ENCODE assay signal across 16 mouse cellular contexts in the genomic region with DNA sequence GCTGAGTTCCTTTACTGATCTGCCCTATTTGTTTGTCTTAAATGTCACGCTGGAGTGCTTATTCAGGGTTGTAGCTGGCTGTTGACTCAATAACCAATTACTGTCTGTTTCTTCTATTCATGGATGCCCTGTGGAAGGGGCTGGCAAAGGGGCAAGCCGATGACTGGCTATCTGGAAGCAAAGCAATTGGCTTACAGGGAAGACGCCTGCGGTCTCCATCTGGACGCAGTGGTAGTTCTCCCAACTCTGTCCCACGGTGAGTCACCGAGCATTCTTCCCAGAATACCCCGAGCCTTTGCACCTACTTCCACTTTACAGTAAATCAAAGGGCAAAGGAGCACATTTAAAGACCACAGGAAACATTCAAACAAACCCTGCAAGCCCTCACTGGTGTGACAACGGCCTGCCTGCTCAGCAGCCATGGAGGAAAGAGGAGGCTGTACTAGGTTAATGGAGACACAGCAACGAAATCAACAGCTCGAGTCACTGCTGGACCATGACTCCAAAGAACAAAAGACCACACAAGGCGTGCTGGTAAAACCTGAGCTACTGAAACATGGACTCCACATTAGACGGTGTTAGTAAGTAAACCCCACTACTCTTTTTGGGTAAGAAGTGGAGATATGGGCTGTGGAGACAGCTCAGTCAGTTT. TPM values are rescaled to one million over a fixed set of nuclear protein-coding genes. Genes with fewer than 3 reads are reported as not detected.
A peak's percentile ranks its signal among the peaks of the same experiment; 100 is the strongest.
DNase-seq lines count a peak whose midpoint lies in the region; ATAC-seq and TF ChIP-seq lines count a peak whose summit lies in the region.
"Had no signal": no experiment of that assay in that cellular context is flagged by ENCODE, and none has a peak within 500 bp of the region (broad histone marks: within the 10 kb centered on the region; RNA-seq: fewer than 3 reads in every experiment).

No protein-coding gene starts in this region.

- intact Hi-C loops in gastrocnemius, postnatal 14 days (cut with DNase I; ENCODE audit: low total_unique reads), result no loop called here

- no peak for TF ChIP-seq POLR2A in cerebellum, adult 2 months (IDR thresholded peaks at IDR 0.05; ENCODE audit: borderline replicate concordance, insufficient read depth, low read length)

- no peak for TF ChIP-seq CTCF in kidney, postnatal 0 days (IDR thresholded peaks at IDR 0.05; ENCODE audit: low read depth)
- TF ChIP-seq CTCF in cerebellum, adult 2 months (IDR thresholded peaks at IDR 0.05; ENCODE audit: borderline replicate concordance, insufficient read depth, low read depth, low read length), result no peak

- no peak overlapping the region for H3K4me2 ChIP-seq in kidney, postnatal 0 days (ENCODE audit: low read length)
- H3K4me2 ChIP-seq in midbrain, embryonic 11.5 days, result no peak overlapping the region
- H3K4me2 ChIP-seq: forebrain, embryonic 13.5 days; heart, embryonic 15.5 days; liver, embryonic 15.5 days had no signal

- 0 out of 2 replicates have a peak, but pooled peaks have one; percentile 22 for ATAC-seq in kidney, postnatal 0 days (replicated peaks; ENCODE audit: low FRiP score, low read depth)
- 0 out of 2 replicates have a peak, but pooled peaks have one; percentile 13 for ATAC-seq in megakaryocyte progenitor cell, adult 5-6 weeks (replicated peaks; ENCODE audit: poor library complexity)
- ATAC-seq in midbrain, embryonic 11.5 days (ENCODE audit: low FRiP score), result no peak
- ATAC-seq: forebrain, embryonic 13.5 days; inflammation-experienced regulatory T-cells, adult 6 months had no signal

- WGBS in kidney, postnatal 0 days, result 44% methylated on average over 13 of the region's 13 CpGs
- 17% methylated on average over 13 of the region's 13 CpGs for whole genome bisulfite sequencing in cerebellum, adult 2 months
- WGBS in midbrain, embryonic 11.5 days, result 91% methylated on average over 13 of the region's 13 CpGs

- no peak for DNase-seq in kidney, postnatal 0 days (ENCODE audit: low spot score)
- no peak for DNase-seq in kidney, adult 11 months
- peak; percentile 88 for DNase-seq in Muller cell, postnatal 12 days (ENCODE audit: inconsistent ontology term)
- peak; percentile 89 to 96 for DNase-seq in cerebellum, adult 2 months
- no peak for DNase-seq in gastrocnemius, postnatal 14 days
- no peak for DNase-seq in midbrain, embryonic 11.5 days (ENCODE audit: low spot score, missing footprints)
- DNase-seq: gastrocnemius, postnatal 36 days; thymus, adult 2 months had no signal

- no peaks in the 10 kb centered on the region for H3K36me3 ChIP-seq in kidney, postnatal 0 days (ENCODE audit: insufficient read depth, low read length)
- H3K36me3 ChIP-seq in midbrain, embryonic 11.5 days (ENCODE audit: control insufficient read depth, insufficient read depth, low read length), result no peaks in the 10 kb centered on the region; the same call in 1 of the 2 replicates
- H3K36me3 ChIP-seq: heart, embryonic 15.5 days; liver, embryonic 15.5 days had no signal

- no peaks in the 10 kb centered on the region for H3K9me3 ChIP-seq in kidney, postnatal 0 days (replicated peaks; ENCODE audit: low read length)
- H3K9me3 ChIP-seq in midbrain, embryonic 11.5 days (ENCODE audit: control insufficient read depth, low read length), result no peaks in the 10 kb centered on the region
- H3K9me3 ChIP-seq: forebrain, embryonic 13.5 days; heart, embryonic 15.5 days; liver, embryonic 15.5 days; midbrain, embryonic 10.5 days had no signal

- no peak overlapping the region for H3K4me3 ChIP-seq in kidney, postnatal 0 days (replicated peaks; ENCODE audit: low read depth, low read length)
- H3K4me3 ChIP-seq in cerebellum, adult 2 months (replicated peaks; ENCODE audit: insufficient read depth, low read depth, low read length), result peak overlapping the region; percentile 19
- H3K4me3 ChIP-seq in midbrain, embryonic 11.5 days (ENCODE audit: low read depth, low read length), result no peak overlapping the region
- H3K4me3 ChIP-seq: forebrain, embryonic 13.5 days; heart, embryonic 15.5 days; left cerebral cortex, adult 2 months; liver, embryonic 15.5 days; midbrain, embryonic 10.5 days had no signal

- peak overlapping the region; percentile 69 for H3K27ac ChIP-seq in kidney, postnatal 0 days
- peak overlapping the region; percentile 88 for H3K27ac ChIP-seq in cerebellum, adult 2 months (ENCODE audit: insufficient read depth, low read length)
- H3K27ac ChIP-seq in midbrain, embryonic 11.5 days (ENCODE audit: low read depth, low read length), result no peak overlapping the region
- H3K27ac ChIP-seq: forebrain, embryonic 13.5 days; heart, embryonic 15.5 days; left cerebral cortex, adult 2 months; liver, embryonic 15.5 days; midbrain, embryonic 10.5 days had no signal

- no peak overlapping the region for H3K9ac ChIP-seq in kidney, postnatal 0 days (ENCODE audit: low read depth, low read length)
- H3K9ac ChIP-seq in midbrain, embryonic 11.5 days (ENCODE audit: low read length), result no peak overlapping the region
- H3K9ac ChIP-seq: forebrain, embryonic 13.5 days; heart, embryonic 15.5 days; liver, embryonic 15.5 days had no signal

- peaks cover 32% of the 10 kb centered on the region for H3K4me1 ChIP-seq in kidney, postnatal 0 days (replicated peaks; ENCODE audit: insufficient read depth, low read length)
- peaks cover 37% of the 10 kb centered on the region for H3K4me1 ChIP-seq in cerebellum, adult 2 months (ENCODE audit: control insufficient read depth, insufficient read depth, low read length)
- H3K4me1 ChIP-seq in midbrain, embryonic 11.5 days (ENCODE audit: control insufficient read depth, insufficient read depth, low read length), result peaks cover under 1% of the 10 kb centered on the region; the same call in 1 of the 2 replicates

- H3K27me3 ChIP-seq in kidney, postnatal 0 days (ENCODE audit: insufficient read depth, low read length), result no peaks in the 10 kb centered on the region
- H3K27me3 ChIP-seq in cerebellum, adult 2 months (ENCODE audit: control insufficient read depth, insufficient read depth, low read length), result no peaks in the 10 kb centered on the region
- H3K27me3 ChIP-seq in midbrain, embryonic 11.5 days (ENCODE audit: control insufficient read depth, insufficient read depth, low read length), result no peaks in the 10 kb centered on the region
- H3K27me3 ChIP-seq: CH12.LX; forebrain, embryonic 13.5 days; heart, embryonic 15.5 days; liver, embryonic 15.5 days had no signal

RNA-seq across cellular contexts. Expression of a gene that starts 17.7 kb away (rescaled TPM):
- polyA plus RNA-seq in kidney, postnatal 0 days (2015; fragmentation: Nextera tagmentation; extraction: Ambion mirVana), result 18.7 and 20.0 TPM in 2 replicates
- 26.5 and 27.0 TPM in 2 replicates for polyA plus RNA-seq in cerebellum, adult 2 months (2012; rRNA removed)
- total RNA-seq in megakaryocyte progenitor cell, adult 5-6 weeks (2015), result 14.2 and 16.4 TPM in 2 replicates
- 35.3 and 50.1 TPM in 2 replicates for total RNA-seq in megakaryocyte progenitor cell, adult 5-6 weeks (2017)
- total RNA-seq in gastrocnemius, postnatal 14 days (2021), result 10 to 100 TPM; 13.8 to 15.7 TPM
- 10.7 and 12.1 TPM in 2 replicates for polyA plus RNA-seq in midbrain, embryonic 11.5 days (2014; fragmentation: Nextera tagmentation; extraction: Ambion mirVana)

RNA-seq across cellular contexts. Expression of a gene that starts 55.6 kb away (rescaled TPM):
- 604 and 688 TPM in 2 replicates for polyA plus RNA-seq in kidney, postnatal 0 days (2015; fragmentation: Nextera tagmentation; extraction: Ambion mirVana)
- polyA plus RNA-seq in cerebellum, adult 2 months (2012; rRNA removed), result 269 and 342 TPM in 2 replicates
- 2,785 and 2,819 TPM in 2 replicates for total RNA-seq in megakaryocyte progenitor cell, adult 5-6 weeks (2015)
- 2,136 and 2,277 TPM in 2 replicates for total RNA-seq in megakaryocyte progenitor cell, adult 5-6 weeks (2017)
- total RNA-seq in gastrocnemius, postnatal 14 days (2021), result 100 to 1,000 TPM; 184 to 212 TPM
- 495 and 509 TPM in 2 replicates for polyA plus RNA-seq in midbrain, embryonic 11.5 days (2014; fragmentation: Nextera tagmentation; extraction: Ambion mirVana)

Comparison
In these comparisons a context has a peak if more than half of its experiments do, and no peak if none do; other contexts are left out.
1. DNase-seq: peak in Muller cell, postnatal 12 days (single experiment) and cerebellum, adult 2 months (2 of 2); none in kidney, postnatal 0 days (single experiment), kidney, adult 11 months (single experiment), gastrocnemius, postnatal 14 days (single experiment) and midbrain, embryonic 11.5 days (single experiment).